Comparison of ENCODE assay signal across 8 mouse cellular contexts in the genomic region with DNA sequence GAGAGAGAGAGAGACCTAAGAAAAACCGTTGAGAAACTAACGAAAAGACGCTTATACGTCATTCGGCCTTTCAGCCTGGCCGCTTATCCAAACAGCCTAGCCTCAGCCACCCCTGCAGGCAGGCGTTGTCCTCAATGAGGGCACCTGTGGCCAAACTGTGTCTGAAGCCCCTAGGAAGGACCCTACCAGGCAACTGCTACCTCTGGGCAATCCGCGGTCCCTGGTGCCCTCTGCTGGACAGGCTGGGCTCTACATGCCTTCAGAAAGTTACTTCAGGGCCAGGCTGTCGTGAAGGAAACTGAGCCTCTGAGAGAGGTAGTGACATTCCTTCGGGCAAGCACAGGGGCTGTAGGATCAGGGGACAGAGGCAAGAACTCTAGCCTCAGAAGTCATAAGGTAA.
DNase-seq lines count a peak whose midpoint lies in the region; ATAC-seq and TF ChIP-seq lines count a peak whose summit lies in the region.

No protein-coding gene starts in this region.

- H3K4me2 ChIP-seq in embryonic facial prominence, embryonic 15.5 days (replicated peaks): peak overlapping the region; percentile 46

- H3K27me3 ChIP-seq in E14TG2a.4 (ENCODE audit: insufficient read depth, low read length): 0 out of 2 replicates have a peak, but pooled peaks cover 4% of the 10 kb centered on the region
- no peaks in the 10 kb centered on the region for H3K27me3 ChIP-seq in embryonic facial prominence, embryonic 15.5 days

- peak; percentile 70 for TF ChIP-seq CTCF in E14TG2a.4 (conservative IDR thresholded peaks at IDR 0.05; ENCODE audit: low read length)

- peak; percentile 53 to 69 for DNase-seq in adrenal gland, adult 18-20 months (ENCODE audit: low spot score in 2 of 2)
- peak; percentile 65 to 82 for DNase-seq in heart, postnatal 10 days
- DNase-seq in layer of hippocampus, postnatal 10 days (ENCODE audit: low spot score in 2 of 2): peak; percentile 67 to 74
- peak; percentile 39 for DNase-seq in retina, postnatal 7 days (ENCODE audit: low read depth, low spot score)
- peak; percentile 68 for DNase-seq in urinary bladder, postnatal 25 days (ENCODE audit: low spot score)

- H3K27ac ChIP-seq in embryonic facial prominence, embryonic 15.5 days (replicated peaks): no peak overlapping the region
- H3K27ac ChIP-seq in macrophage: no peak overlapping the region

- intact Hi-C loops in heart, postnatal 10 days (cut with DNase I): loop anchor here (1.0 to 10.0 kb wide), 7 partner anchors 237 to 780 kb away; a partner anchor contains a TSS

- H3K4me1 ChIP-seq in E14TG2a.4 (replicated peaks; ENCODE audit: low read depth, low read length): peaks cover 14% of the 10 kb centered on the region; the same call in 1 of the 2 replicates
- H3K4me1 ChIP-seq in embryonic facial prominence, embryonic 15.5 days: peaks cover 22% of the 10 kb centered on the region

- ATAC-seq in embryonic facial prominence, embryonic 15.5 days (ENCODE audit: insufficient number of reproducible peaks, low FRiP score, low TSS enrichment, low read depth): peak; percentile 30; the same call in 1 of the 2 replicates

- WGBS in embryonic facial prominence, embryonic 15.5 days: 3% methylated on average over 11 of the region's 11 CpGs
- WGBS in macrophage (ENCODE audit: missing documents): 5% methylated on average over 11 of the region's 11 CpGs

- H3K9ac ChIP-seq in embryonic facial prominence, embryonic 15.5 days: no peak overlapping the region

- H3K36me3 ChIP-seq in E14TG2a.4 (ENCODE audit: insufficient read depth, low read length) (no peaks in the 10 kb centered on the region), macrophage (ENCODE audit: inconsistent target) (peaks cover 37% of the 10 kb centered on the region)
- peaks cover 11% of the 10 kb centered on the region; the same call in 1 of the 2 replicates for H3K36me3 ChIP-seq in embryonic facial prominence, embryonic 15.5 days

- no peaks in the 10 kb centered on the region for H3K9me3 ChIP-seq in E14TG2a.4 (ENCODE audit: low read length)
- no peaks in the 10 kb centered on the region for H3K9me3 ChIP-seq in embryonic facial prominence, embryonic 15.5 days (replicated peaks)

- no peaks in the 10 kb centered on the region for H3K79me2 ChIP-seq in macrophage (ENCODE audit: inconsistent target)

- H3K4me3 ChIP-seq in E14TG2a.4 (replicated peaks; ENCODE audit: low read length) (no peak overlapping the region), macrophage (ENCODE audit: inconsistent target) (peak overlapping the region; percentile 20; the same call in 1 of the 2 replicates)
- H3K4me3 ChIP-seq in embryonic facial prominence, embryonic 15.5 days (replicated peaks): peak overlapping the region; percentile 17; the same call in 1 of the 2 replicates
